ENCODE assay signal across 24 mouse cellular contexts in the genomic region with DNA sequence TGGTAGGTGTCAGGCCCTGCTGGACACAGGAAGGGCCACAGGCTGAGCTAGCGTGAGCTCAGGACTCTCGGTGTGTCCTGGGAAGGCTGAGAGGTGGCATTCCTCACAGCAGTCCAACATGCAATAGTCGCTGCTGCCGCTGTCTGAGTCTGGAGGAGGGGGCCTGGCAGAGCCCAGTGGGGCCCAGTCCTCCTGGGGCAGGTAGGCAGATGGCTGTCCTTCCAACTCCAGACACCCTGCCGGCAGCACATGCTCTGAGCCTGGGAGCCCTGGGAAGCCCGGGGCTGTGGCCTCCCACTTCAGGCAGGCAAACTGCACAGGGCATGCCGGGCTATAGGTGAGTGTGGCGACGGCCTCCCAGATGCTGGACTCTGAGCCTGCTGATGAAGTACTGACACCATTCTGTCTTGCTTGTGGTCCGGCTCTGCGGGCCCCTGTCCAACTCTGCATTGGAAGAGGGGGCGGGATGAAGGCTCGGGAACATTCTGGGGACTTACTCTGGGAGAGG. TPM values are rescaled to one million over a fixed set of nuclear protein-coding genes. Genes with fewer than 3 reads are reported as not detected.
DNase-seq lines count a peak whose midpoint lies in the region; ATAC-seq and TF ChIP-seq lines count a peak whose summit lies in the region.
"Had no signal": no experiment of that assay in that cellular context is flagged by ENCODE, and none has a peak within 500 bp of the region (broad histone marks: within the 10 kb centered on the region; RNA-seq: fewer than 3 reads in every experiment).

No protein-coding gene starts in this region.

- no peak for TF ChIP-seq CTCF in cerebellum, adult 2 months (IDR thresholded peaks at IDR 0.05; ENCODE audit: borderline replicate concordance, insufficient read depth, low read depth, low read length)
- TF ChIP-seq CTCF in stomach, postnatal 0 days (IDR thresholded peaks at IDR 0.05; ENCODE audit: low read depth) = no peak

- no peak overlapping the region for H3K4me3 ChIP-seq in cerebellum, adult 2 months (replicated peaks; ENCODE audit: insufficient read depth, low read depth, low read length)
- no peak overlapping the region for H3K4me3 ChIP-seq in heart, embryonic 12.5 days
- H3K4me3 ChIP-seq in heart, embryonic 11.5 days (ENCODE audit: low read depth, low read length) = no peak overlapping the region
- H3K4me3 ChIP-seq in midbrain, embryonic 16.5 days (ENCODE audit: low read depth, low read length) = no peak overlapping the region
- H3K4me3 ChIP-seq in midbrain, embryonic 10.5 days = no peak overlapping the region
- no peak overlapping the region for H3K4me3 ChIP-seq in stomach, postnatal 0 days (ENCODE audit: low read depth, low read length)
- H3K4me3 ChIP-seq: embryonic facial prominence, embryonic 13.5 days; erythroblast, embryonic 14.5 days; forebrain, embryonic 13.5 days; gastrocnemius, adult 2 months; hindbrain, embryonic 15.5 days; limb, embryonic 12.5 days; liver, embryonic 12.5 days had no signal

- no peaks in the 10 kb centered on the region for H3K27me3 ChIP-seq in cerebellum, adult 2 months (ENCODE audit: control insufficient read depth, insufficient read depth, low read length)
- H3K27me3 ChIP-seq in heart, embryonic 12.5 days (replicated peaks) = peaks cover 19% of the 10 kb centered on the region
- H3K27me3 ChIP-seq in heart, embryonic 11.5 days (ENCODE audit: control insufficient read depth, insufficient read depth, low read length) = no peaks in the 10 kb centered on the region
- no peaks in the 10 kb centered on the region for H3K27me3 ChIP-seq in midbrain, embryonic 16.5 days (ENCODE audit: control insufficient read depth, insufficient read depth, low read depth, low read length)
- peaks cover 10% of the 10 kb centered on the region for H3K27me3 ChIP-seq in midbrain, embryonic 10.5 days (ENCODE audit: low read depth, poor library complexity, severe bottlenecking)
- H3K27me3 ChIP-seq in stomach, postnatal 0 days (ENCODE audit: control insufficient read depth, insufficient read depth, low read length) = no peaks in the 10 kb centered on the region
- H3K27me3 ChIP-seq: forebrain, embryonic 13.5 days; hindbrain, embryonic 15.5 days had no signal

- H3K9me3 ChIP-seq in heart, embryonic 12.5 days (replicated peaks) = no peaks in the 10 kb centered on the region
- no peaks in the 10 kb centered on the region for H3K9me3 ChIP-seq in heart, embryonic 11.5 days (replicated peaks; ENCODE audit: control insufficient read depth, low read length)
- peaks cover 3% of the 10 kb centered on the region; the same call in 1 of the 2 replicates for H3K9me3 ChIP-seq in midbrain, embryonic 16.5 days (replicated peaks; ENCODE audit: control insufficient read depth, low read length, poor library complexity, severe bottlenecking)
- no peaks in the 10 kb centered on the region for H3K9me3 ChIP-seq in midbrain, embryonic 10.5 days (replicated peaks)
- H3K9me3 ChIP-seq in stomach, postnatal 0 days (ENCODE audit: control insufficient read depth, low read length) = no peaks in the 10 kb centered on the region
- H3K9me3 ChIP-seq: embryonic facial prominence, embryonic 13.5 days; forebrain, embryonic 13.5 days; hindbrain, embryonic 15.5 days; limb, embryonic 12.5 days; liver, embryonic 12.5 days had no signal

- H3K4me1 ChIP-seq in cerebellum, adult 2 months (ENCODE audit: control insufficient read depth, insufficient read depth, low read length) = peaks cover 20% of the 10 kb centered on the region
- peaks cover 10% of the 10 kb centered on the region for H3K4me1 ChIP-seq in heart, embryonic 12.5 days (replicated peaks)
- no peaks in the 10 kb centered on the region for H3K4me1 ChIP-seq in heart, embryonic 11.5 days (ENCODE audit: control insufficient read depth, insufficient read depth, low read length)
- no peaks in the 10 kb centered on the region for H3K4me1 ChIP-seq in midbrain, embryonic 16.5 days (ENCODE audit: control insufficient read depth, insufficient read depth, low read length)
- H3K4me1 ChIP-seq in midbrain, embryonic 10.5 days = peaks cover 12% of the 10 kb centered on the region
- H3K4me1 ChIP-seq in stomach, postnatal 0 days (replicated peaks; ENCODE audit: control insufficient read depth, insufficient read depth) = no peaks in the 10 kb centered on the region
- H3K4me1 ChIP-seq: embryonic facial prominence, embryonic 13.5 days; forebrain, embryonic 13.5 days had no signal

- peak overlapping the region; percentile 22; the same call in 1 of the 2 replicates for H3K9ac ChIP-seq in heart, embryonic 12.5 days
- no peak overlapping the region for H3K9ac ChIP-seq in heart, embryonic 11.5 days (ENCODE audit: low read depth, low read length)
- peak overlapping the region; percentile 38; the same call in 1 of the 2 replicates for H3K9ac ChIP-seq in midbrain, embryonic 16.5 days (ENCODE audit: low read depth, low read length)
- H3K9ac ChIP-seq in stomach, postnatal 0 days (ENCODE audit: low read length) = no peak overlapping the region
- H3K9ac ChIP-seq: embryonic facial prominence, embryonic 13.5 days; forebrain, embryonic 13.5 days; hindbrain, embryonic 15.5 days; limb, embryonic 12.5 days; liver, embryonic 12.5 days had no signal

- H3K36me3 ChIP-seq in heart, embryonic 12.5 days = no peaks in the 10 kb centered on the region
- no peaks in the 10 kb centered on the region for H3K36me3 ChIP-seq in heart, embryonic 11.5 days (ENCODE audit: control insufficient read depth, insufficient read depth, low read length)
- no peaks in the 10 kb centered on the region for H3K36me3 ChIP-seq in midbrain, embryonic 16.5 days (ENCODE audit: control insufficient read depth, insufficient read depth, low read length)
- H3K36me3 ChIP-seq in midbrain, embryonic 10.5 days = no peaks in the 10 kb centered on the region
- H3K36me3 ChIP-seq in stomach, postnatal 0 days (ENCODE audit: control insufficient read depth, insufficient read depth, low read length) = no peaks in the 10 kb centered on the region
- H3K36me3 ChIP-seq: embryonic facial prominence, embryonic 13.5 days; hindbrain, embryonic 15.5 days; limb, embryonic 12.5 days; liver, embryonic 12.5 days had no signal

- ATAC-seq in heart, embryonic 12.5 days (ENCODE audit: insufficient number of reproducible peaks, low FRiP score) = no peak
- ATAC-seq in heart, embryonic 11.5 days (replicated peaks; ENCODE audit: insufficient number of reproducible peaks, low FRiP score, low TSS enrichment) = no peak
- no peak for ATAC-seq in midbrain, embryonic 16.5 days
- ATAC-seq in stomach, postnatal 0 days (ENCODE audit: low FRiP score, low TSS enrichment) = peak; percentile 36; the same call in 1 of the 2 replicates
- ATAC-seq: CD4-positive, CD25-positive, alpha-beta regulatory T cell, adult 4 months; forebrain, embryonic 13.5 days; intestine, postnatal 0 days; liver, embryonic 12.5 days had no signal

- peak; percentile 26 to 42 for DNase-seq in cerebellum, adult 2 months
- DNase-seq in cerebellum, adult 9-10 months = no peak
- DNase-seq in midbrain, embryonic 10.5 days (ENCODE audit: low spot score) = no peak
- no peak for DNase-seq in stomach, postnatal 0 days (ENCODE audit: low spot score)
- DNase-seq: adrenal gland, postnatal 25 days; embryo, embryonic 11 days; gastrocnemius, adult 2 months; layer of hippocampus, postnatal 36 days; lung, adult 18-20 months; right cerebral cortex, postnatal 14 days had no signal

- no peak overlapping the region for H3K27ac ChIP-seq in cerebellum, adult 2 months (ENCODE audit: insufficient read depth, low read length)
- H3K27ac ChIP-seq in heart, embryonic 12.5 days (ENCODE audit: poor library complexity, severe bottlenecking) = no peak overlapping the region
- no peak overlapping the region for H3K27ac ChIP-seq in heart, embryonic 11.5 days (ENCODE audit: low read depth, low read length)
- H3K27ac ChIP-seq in midbrain, embryonic 16.5 days (ENCODE audit: low read length) = no peak overlapping the region
- H3K27ac ChIP-seq in midbrain, embryonic 10.5 days (replicated peaks) = no peak overlapping the region; the same call in 1 of the 2 replicates
- H3K27ac ChIP-seq in stomach, postnatal 0 days (replicated peaks) = no peak overlapping the region
- H3K27ac ChIP-seq: embryonic facial prominence, embryonic 13.5 days; forebrain, embryonic 13.5 days; gastrocnemius, adult 2 months; hindbrain, embryonic 15.5 days; limb, embryonic 12.5 days; liver, embryonic 12.5 days had no signal

- no peak overlapping the region for H3K4me2 ChIP-seq in heart, embryonic 12.5 days
- no peak overlapping the region for H3K4me2 ChIP-seq in heart, embryonic 11.5 days
- no peak overlapping the region for H3K4me2 ChIP-seq in midbrain, embryonic 16.5 days (ENCODE audit: low read length)
- H3K4me2 ChIP-seq in stomach, postnatal 0 days (replicated peaks; ENCODE audit: low read depth) = no peak overlapping the region
- H3K4me2 ChIP-seq: embryonic facial prominence, embryonic 13.5 days; forebrain, embryonic 13.5 days; hindbrain, embryonic 15.5 days; limb, embryonic 12.5 days; liver, embryonic 12.5 days had no signal

- 30% methylated on average over 13 of the region's 13 CpGs for WGBS in cerebellum, adult 2 months
- WGBS in heart, embryonic 12.5 days = 70% methylated on average over 13 of the region's 13 CpGs
- 68% methylated on average over 13 of the region's 13 CpGs for WGBS in heart, embryonic 11.5 days (ENCODE audit: insufficient replicate concordance)
- WGBS in midbrain, embryonic 16.5 days = 74% methylated on average over 13 of the region's 13 CpGs
- 77% methylated on average over 13 of the region's 13 CpGs for WGBS in midbrain, embryonic 10.5 days
- WGBS in stomach, postnatal 0 days = 76% methylated on average over 13 of the region's 13 CpGs

- no peak for TF ChIP-seq EP300 in stomach, postnatal 0 days (optimal IDR thresholded peaks at IDR 0.05)

- no peak for TF ChIP-seq POLR2A in cerebellum, adult 2 months (IDR thresholded peaks at IDR 0.05; ENCODE audit: borderline replicate concordance, insufficient read depth, low read length)

RNA-seq across cellular contexts. Expression of gene Il9r, which starts 9.4 kb away (rescaled TPM):
- polyA plus RNA-seq in cerebellum, adult 2 months (2012; rRNA removed) = not detected in 2 replicates
- 0.18 TPM in 1 of 2 replicates, not detected in the other for polyA plus RNA-seq in heart, embryonic 12.5 days (2016; fragmentation: Nextera tagmentation; extraction: Ambion mirVana)
- not detected in 2 replicates for polyA plus RNA-seq in heart, embryonic 11.5 days (2014; fragmentation: Nextera tagmentation; extraction: Ambion mirVana)
- not detected in 2 replicates for polyA plus RNA-seq in midbrain, embryonic 16.5 days (2015; fragmentation: Nextera tagmentation; extraction: Ambion mirVana)
- 0.05 TPM in 1 of 2 replicates, not detected in the other for polyA plus RNA-seq in midbrain, embryonic 10.5 days (2016; fragmentation: Nextera tagmentation; extraction: Ambion mirVana)
- 0.02 TPM in 1 of 2 replicates, not detected in the other for polyA plus RNA-seq in stomach, postnatal 0 days (2015; fragmentation: Nextera tagmentation; extraction: Ambion mirVana)
- polyA plus RNA-seq: erythroblast, embryonic 14.5 days; forebrain, embryonic 13.5 days; frontal cortex, adult 2 months; heart, embryonic 14.5 days; hindbrain, embryonic 15.5 days; intestine, postnatal 0 days; kidney, embryonic 14.5 days had no signal

RNA-seq across cellular contexts. Expression of gene Snrnp25, which starts 14.6 kb away (rescaled TPM):
- 48.2 and 51.5 TPM in 2 replicates for polyA plus RNA-seq in cerebellum, adult 2 months (2012; rRNA removed)
- polyA plus RNA-seq in heart, embryonic 12.5 days (2016; fragmentation: Nextera tagmentation; extraction: Ambion mirVana) = 44.4 and 45.6 TPM in 2 replicates
- 59.6 and 72.2 TPM in 2 replicates for polyA plus RNA-seq in heart, embryonic 11.5 days (2014; fragmentation: Nextera tagmentation; extraction: Ambion mirVana)
- polyA plus RNA-seq in midbrain, embryonic 16.5 days (2015; fragmentation: Nextera tagmentation; extraction: Ambion mirVana) = 37.2 and 41.2 TPM in 2 replicates
- 94.7 and 107 TPM in 2 replicates for polyA plus RNA-seq in midbrain, embryonic 10.5 days (2016; fragmentation: Nextera tagmentation; extraction: Ambion mirVana)
- 50.5 and 54.3 TPM in 2 replicates for polyA plus RNA-seq in stomach, postnatal 0 days (2015; fragmentation: Nextera tagmentation; extraction: Ambion mirVana)

RNA-seq across cellular contexts. Expression of gene Rhbdf1, which starts 31.4 kb away (rescaled TPM):
- 31.3 and 32.1 TPM in 2 replicates for polyA plus RNA-seq in cerebellum, adult 2 months (2012; rRNA removed)
- 42.5 and 47.7 TPM in 2 replicates for polyA plus RNA-seq in heart, embryonic 12.5 days (2016; fragmentation: Nextera tagmentation; extraction: Ambion mirVana)
- polyA plus RNA-seq in heart, embryonic 11.5 days (2014; fragmentation: Nextera tagmentation; extraction: Ambion mirVana) = 28.2 and 30.3 TPM in 2 replicates
- polyA plus RNA-seq in midbrain, embryonic 16.5 days (2015; fragmentation: Nextera tagmentation; extraction: Ambion mirVana) = 18.5 and 24.0 TPM in 2 replicates
- polyA plus RNA-seq in midbrain, embryonic 10.5 days (2016; fragmentation: Nextera tagmentation; extraction: Ambion mirVana) = 25.1 and 26.2 TPM in 2 replicates
- 35.8 and 38.5 TPM in 2 replicates for polyA plus RNA-seq in stomach, postnatal 0 days (2015; fragmentation: Nextera tagmentation; extraction: Ambion mirVana)

RNA-seq across cellular contexts. Expression of gene Mpg, which starts 35.6 kb away (rescaled TPM):
- polyA plus RNA-seq in cerebellum, adult 2 months (2012; rRNA removed) = 14.8 and 15.2 TPM in 2 replicates
- 17.8 and 19.1 TPM in 2 replicates for polyA plus RNA-seq in heart, embryonic 12.5 days (2016; fragmentation: Nextera tagmentation; extraction: Ambion mirVana)
- polyA plus RNA-seq in heart, embryonic 11.5 days (2014; fragmentation: Nextera tagmentation; extraction: Ambion mirVana) = 22.0 and 22.5 TPM in 2 replicates
- polyA plus RNA-seq in midbrain, embryonic 16.5 days (2015; fragmentation: Nextera tagmentation; extraction: Ambion mirVana) = 36.1 and 41.7 TPM in 2 replicates
- polyA plus RNA-seq in midbrain, embryonic 10.5 days (2016; fragmentation: Nextera tagmentation; extraction: Ambion mirVana) = 30.6 and 32.0 TPM in 2 replicates
- polyA plus RNA-seq in stomach, postnatal 0 days (2015; fragmentation: Nextera tagmentation; extraction: Ambion mirVana) = 19.9 and 22.1 TPM in 2 replicates

Comparison
In these comparisons a context has a peak if more than half of its experiments do, and no peak if none do; other contexts are left out.
1. DNase-seq: peak in cerebellum, adult 2 months (2 of 2); none in cerebellum, adult 9-10 months (single experiment), midbrain, embryonic 10.5 days (single experiment) and stomach, postnatal 0 days (single experiment).
2. H3K9ac ChIP-seq: peak in heart, embryonic 12.5 days (single experiment) and midbrain, embryonic 16.5 days (single experiment); none in heart, embryonic 11.5 days (single experiment) and stomach, postnatal 0 days (single experiment).